Mouse (Mus musculus): ENCODE results near the gene Gas7. TPM values are rescaled to one million over a fixed set of nuclear protein-coding genes. Genes with fewer than 3 reads are reported as not detected.

The Gas7 gene
- total RNA-seq, 2 experiments from 2014 or later, result 9.2 to 12.2 TPM

GRCm38 (mm10) chr11:67535703-67536102, 80.5 kb downstream of the Gas7 start:
- DNase-seq, result no peak

GRCm38 (mm10) chr11:67536413-67536812, 81.2 kb downstream of the Gas7 start:
- no peak for DNase-seq

DNA sequence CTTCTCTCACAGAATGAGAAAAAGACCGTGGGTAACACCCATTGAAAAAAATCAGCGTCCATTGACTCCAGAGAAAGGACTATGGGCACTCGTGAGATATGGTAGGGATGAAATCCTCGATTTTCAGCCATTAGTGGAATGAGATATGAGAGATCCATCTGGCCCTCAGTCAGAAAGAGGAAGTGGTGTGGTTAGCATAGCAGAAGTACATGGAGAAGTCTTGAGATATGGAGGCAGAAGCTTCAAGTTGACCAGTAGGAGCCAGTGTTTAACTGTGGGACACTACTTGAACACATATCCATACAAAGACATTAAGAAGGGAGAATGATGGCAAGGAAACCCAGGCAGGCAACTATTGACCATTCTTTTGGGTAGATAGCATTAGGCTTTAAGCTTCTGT, 82.1 kb downstream of the Gas7 start:
- no peak for DNase-seq

DNA sequence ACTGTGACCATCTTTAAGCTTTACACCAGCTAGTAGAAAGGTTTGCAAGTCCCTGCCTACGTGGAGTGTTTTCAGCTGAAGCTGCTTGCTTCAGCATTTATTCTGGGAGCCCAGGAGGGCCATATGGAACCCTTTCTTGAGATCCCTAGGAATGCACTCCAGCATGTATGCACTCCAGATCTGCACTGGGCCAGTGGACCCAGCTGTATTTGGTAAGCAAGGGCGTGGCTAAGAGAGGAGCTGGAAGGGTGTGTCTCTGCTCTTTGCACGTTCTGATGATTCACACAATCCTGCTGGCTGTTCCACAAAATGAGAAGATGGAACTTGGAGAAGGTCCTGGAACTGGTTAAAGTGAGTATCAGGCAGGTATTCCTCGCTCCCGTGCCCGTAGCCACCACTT, 83.3 kb downstream of the Gas7 start:
- peak; percentile 42 for DNase-seq

DNA sequence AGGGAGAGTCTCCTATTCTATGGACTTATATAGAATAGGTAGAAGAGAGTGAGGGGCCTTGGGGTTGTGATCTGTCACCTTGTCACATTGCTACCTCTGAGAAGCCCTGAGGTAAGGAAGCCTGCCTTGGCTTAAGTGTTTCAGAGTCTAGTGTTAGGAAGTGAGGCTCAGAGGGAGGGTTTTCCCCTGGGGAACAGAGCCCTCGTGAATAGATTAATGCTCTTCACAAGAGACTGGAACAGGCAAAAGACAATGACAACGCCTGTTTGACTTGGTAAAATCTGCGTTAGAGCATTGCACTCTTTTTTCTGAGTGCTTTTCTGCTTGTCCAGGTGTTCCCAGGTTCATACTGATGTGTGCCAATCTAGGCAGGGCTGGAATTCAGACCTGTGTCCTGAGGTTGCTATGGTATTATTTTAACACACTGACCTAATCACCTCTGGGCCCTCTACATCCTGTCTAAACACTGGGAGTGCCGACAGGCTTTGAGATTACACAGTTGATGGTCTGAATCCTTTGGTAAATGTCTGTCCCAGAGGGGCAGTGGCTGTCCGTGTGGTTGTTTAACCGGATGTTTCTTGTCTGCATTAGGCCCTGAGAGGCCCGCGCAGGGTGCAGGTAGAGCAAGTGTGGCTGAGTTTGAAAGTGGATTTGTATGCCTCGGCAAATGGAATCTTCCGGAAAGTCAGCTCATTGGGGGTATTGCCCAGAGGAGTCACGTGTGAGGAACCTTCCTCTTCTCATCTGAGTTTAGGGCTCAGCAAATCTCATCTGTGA, 89.6 kb downstream of the Gas7 start:
- DNase-seq, result no peak

- DNase-seq, result no peak
Observed at GRCm38 (mm10) chr11:67546582-67546981, 91.3 kb downstream of the Gas7 start.

DNA sequence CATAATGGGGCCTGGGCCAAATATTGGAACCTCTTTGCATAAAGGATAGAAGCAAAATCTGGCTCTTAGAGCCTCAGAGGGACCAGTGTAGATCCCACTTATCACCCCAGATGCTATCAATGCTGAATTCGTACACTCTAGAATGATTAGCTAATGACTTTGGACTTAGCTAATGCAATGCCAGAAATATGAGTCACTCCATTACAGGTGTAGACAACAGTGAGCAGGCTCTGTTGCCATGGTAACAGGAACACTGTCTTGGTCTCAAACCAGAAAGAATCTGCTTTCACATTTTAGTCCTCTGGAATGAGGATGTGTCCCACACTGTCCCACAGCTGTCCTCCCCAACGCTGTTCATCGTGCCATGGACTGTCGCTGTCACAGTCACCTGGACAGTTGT, 94.1 kb downstream of the Gas7 start:
- DNase-seq, result no peak

DNA sequence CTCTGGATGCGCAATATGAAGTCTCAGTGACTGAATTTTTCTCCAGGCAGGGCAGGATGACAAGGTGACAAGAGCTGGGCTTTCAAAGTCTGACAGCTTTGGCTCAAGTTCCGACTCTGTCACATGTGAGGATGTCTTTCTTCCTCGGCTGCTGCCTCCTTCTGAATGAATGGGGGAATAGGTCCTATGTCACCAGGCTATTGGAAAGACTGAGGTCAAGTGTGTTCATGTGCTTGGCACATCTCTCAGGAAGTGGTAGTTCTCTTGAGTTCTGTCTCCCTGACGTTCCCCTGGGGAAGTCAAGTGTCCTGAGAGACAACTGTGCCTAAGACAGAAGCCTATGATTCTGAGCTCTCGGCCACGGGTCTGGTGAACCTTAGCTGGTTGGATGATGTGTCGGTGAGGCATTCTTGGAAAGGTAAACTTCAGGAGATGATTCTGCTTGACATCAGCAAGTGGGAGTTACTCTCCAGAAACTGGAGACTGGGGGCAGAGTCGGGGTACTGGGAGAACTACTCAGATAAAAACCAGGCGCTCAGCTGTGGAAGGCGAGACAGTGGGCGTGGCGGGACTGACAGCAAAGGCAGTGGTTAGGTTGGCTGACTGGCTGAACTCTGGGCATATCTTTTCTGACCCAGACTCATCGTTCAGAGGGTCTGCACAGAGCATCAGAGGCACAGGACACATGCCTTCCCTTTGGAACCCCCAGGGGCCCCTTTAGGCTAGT, 94.7 kb downstream of the Gas7 start:
- DNase-seq, result no peak

DNA sequence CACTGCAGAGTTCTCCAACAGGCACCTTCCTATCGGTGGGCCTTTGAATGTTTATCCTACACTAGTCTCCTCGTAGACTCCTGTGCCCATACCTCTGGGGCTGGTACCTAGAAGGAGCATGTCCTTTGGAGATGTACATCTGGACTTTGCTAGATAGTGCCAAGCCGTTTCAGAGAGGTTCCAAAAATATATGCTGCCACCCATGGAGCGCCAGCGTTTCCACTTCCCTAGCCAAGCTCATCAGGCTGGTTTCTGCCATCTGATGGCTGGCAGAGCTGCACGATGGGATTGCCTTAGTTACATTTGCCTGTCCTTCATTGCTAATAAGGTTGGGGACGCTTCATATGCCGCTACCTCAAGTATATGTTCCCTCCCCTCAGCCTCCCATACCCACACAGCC, 97.2 kb downstream of the Gas7 start:
- no peak for DNase-seq

GRCm38 (mm10) chr11:67554276-67554675, 99.0 kb downstream of the Gas7 start:
- DNase-seq, result no peak

DNA sequence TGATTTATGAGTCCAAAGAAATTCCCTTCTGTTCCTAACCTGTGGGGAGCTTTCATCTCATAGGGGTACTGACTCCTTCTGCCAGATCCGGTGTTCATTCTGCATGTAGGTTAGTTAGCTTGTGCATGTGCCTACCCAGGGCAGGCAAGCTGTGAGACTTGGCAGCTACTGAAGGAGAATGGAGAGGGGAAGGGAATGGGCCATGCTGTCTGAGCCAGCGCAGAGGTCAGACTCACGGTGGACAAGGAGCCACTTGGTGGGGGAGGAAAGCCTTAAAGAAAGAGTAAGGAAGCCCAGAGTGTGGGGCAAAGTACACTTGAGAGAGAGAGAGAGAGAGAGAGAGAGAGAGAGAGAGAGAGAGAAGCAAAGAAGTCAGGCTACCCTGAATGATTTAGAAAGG, 101.1 kb downstream of the Gas7 start:
- DNase-seq, result no peak

GRCm38 (mm10) chr11:67558772-67559448, 103.7 kb downstream of the Gas7 start:
- DNase-seq, result no peak

- peak; percentile 36 for DNase-seq
Observed at GRCm38 (mm10) chr11:67559522-67559921, 104.3 kb downstream of the Gas7 start.

DNA sequence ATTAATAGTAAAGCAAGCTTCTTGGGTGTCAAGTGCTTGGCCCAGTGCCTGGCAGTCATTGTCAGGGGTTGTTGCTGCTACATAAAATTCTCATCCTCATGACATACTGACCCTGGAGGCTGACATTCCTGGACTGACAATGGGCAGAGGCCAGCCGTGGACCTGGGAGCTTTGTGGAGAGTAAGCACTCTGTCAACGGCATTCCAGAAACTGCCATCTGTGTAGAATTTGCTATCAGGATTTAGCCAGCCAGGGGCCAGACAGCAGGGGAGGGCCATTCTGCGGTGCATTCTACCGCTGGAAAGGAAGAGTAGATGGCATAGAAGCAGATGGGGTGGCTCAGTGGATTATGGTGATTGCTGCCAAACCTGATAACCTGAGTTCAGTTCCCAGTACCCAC, 106.4 kb downstream of the Gas7 start:
- no peak for DNase-seq

DNA sequence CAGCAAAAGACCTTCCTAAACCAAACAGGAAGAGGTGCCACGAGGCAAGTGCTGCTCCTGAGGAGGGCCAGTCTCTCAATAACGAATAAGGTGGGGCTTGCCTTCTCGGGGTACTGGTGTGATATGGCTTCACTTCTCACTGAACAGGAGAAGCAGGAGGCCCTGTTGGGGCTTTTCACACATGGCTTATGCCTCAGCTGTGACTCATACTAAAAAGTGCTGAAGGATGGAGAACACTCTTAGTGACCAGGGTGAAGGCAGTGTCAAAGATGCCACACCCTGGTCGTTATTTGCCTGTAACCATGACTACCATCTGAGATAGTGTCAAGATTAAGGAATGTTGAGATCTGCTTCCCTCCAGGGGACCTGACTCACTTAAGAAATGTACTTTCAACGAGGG, 107.9 kb downstream of the Gas7 start:
- peak; percentile 27 for DNase-seq

GRCm38 (mm10) chr11:67564003-67564637, 108.9 kb downstream of the Gas7 start:
- DNase-seq, result no peak

- DNase-seq, result no peak
Observed at GRCm38 (mm10) chr11:67565512-67565911, 110.3 kb downstream of the Gas7 start.

DNA sequence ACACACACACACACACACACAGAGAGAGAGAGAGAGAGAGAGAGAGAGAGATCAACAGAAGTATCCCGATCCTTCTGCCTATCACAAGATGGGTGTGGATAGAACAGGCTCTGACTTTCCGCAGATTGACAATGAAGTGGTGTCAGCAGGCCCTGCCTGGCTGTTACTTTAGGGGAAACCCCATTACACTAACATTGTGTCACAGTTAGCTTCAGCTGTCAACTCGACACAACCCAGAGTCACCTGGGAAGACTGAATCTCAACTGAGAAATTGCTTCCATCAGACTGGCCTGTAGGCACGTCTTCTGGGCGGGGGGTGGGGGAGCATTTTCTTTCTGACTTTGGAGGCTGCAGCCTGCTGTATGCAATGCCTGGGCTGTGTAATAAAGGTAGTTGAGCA, 111.5 kb downstream of the Gas7 start:
- DNase-seq, result no peak

- no peak for DNase-seq
Observed at GRCm38 (mm10) chr11:67567184-67567583, 111.9 kb downstream of the Gas7 start.

- DNase-seq, result no peak
Observed at GRCm38 (mm10) chr11:67567991-67568390, 112.8 kb downstream of the Gas7 start.

GRCm38 (mm10) chr11:67568815-67569214, 113.6 kb downstream of the Gas7 start:
- no peak for DNase-seq

DNA sequence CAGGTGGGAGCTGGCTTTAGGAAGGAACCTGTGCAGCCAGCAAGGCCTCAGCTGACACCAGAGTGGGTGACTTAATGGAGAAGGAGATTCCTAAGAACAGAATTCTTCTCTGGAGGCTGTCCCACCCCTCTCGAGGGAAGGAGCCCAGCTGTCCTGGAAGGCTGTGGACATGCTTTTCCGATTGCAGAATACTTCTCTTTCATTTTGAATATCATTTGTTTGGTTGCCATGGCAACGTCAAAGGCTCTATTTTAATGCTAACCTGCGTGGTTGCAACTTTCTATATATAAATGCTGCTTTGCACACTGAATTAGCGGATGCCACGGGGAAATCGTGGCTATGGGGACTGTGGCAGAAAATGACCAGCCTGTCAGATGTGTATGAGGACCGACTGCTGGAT, 115.7 kb downstream of the Gas7 start:
- DNase-seq, result peak; percentile 63

GRCm38 (mm10) chr11:67574344-67574743, 119.1 kb downstream of the Gas7 start:
- no peak for DNase-seq

All from gastrocnemius, postnatal 25 days (tissue).